Mouse (Mus musculus): ENCODE data around the gene Phip. TPM values are rescaled to one million over a fixed set of nuclear protein-coding genes. Genes with fewer than 3 reads are reported as not detected.

Gene Phip
- polyA plus RNA-seq, 1 experiment from 2014 or later = 71.4 TPM

GRCm38 (mm10) chr9:82861775-82862430 lies 113.4 kb downstream of the Phip start:
- no peaks in the 10 kb centered on the region for H3K9me3 ChIP-seq (replicated peaks)
- no peaks in the 10 kb centered on the region for H3K27me3 ChIP-seq (replicated peaks)
- ATAC-seq (ENCODE audit: low FRiP score) = no peak
- no peaks in the 10 kb centered on the region for H3K36me3 ChIP-seq
- no peak overlapping the region for H3K4me2 ChIP-seq
- no peak overlapping the region for H3K4me3 ChIP-seq (replicated peaks)
- no peak overlapping the region for H3K27ac ChIP-seq (replicated peaks)
- H3K4me1 ChIP-seq = no peaks in the 10 kb centered on the region
- H3K9ac ChIP-seq (replicated peaks) = no peak overlapping the region
- WGBS = 94% methylated on average over 3 of the region's 3 CpGs

GRCm38 (mm10) chr9:82861316-82861715 lies 114.0 kb downstream of the Phip start:
- Histone ChIP-seq H3K4me3 (replicated peaks) (no peak overlapping the region), H3K4me2 (no peak overlapping the region), H3K27me3 (replicated peaks) (no peaks in the 10 kb centered on the region), H3K9me3 (replicated peaks) (no peaks in the 10 kb centered on the region), H3K9ac (replicated peaks) (no peak overlapping the region), H3K36me3 (no peaks in the 10 kb centered on the region), H3K27ac (replicated peaks) (no peak overlapping the region), H3K4me1 (no peaks in the 10 kb centered on the region)
- 85% methylated on average over 4 of the region's 4 CpGs for WGBS
- no peak for ATAC-seq (ENCODE audit: low FRiP score)

- H3K27me3 ChIP-seq (replicated peaks) = no peaks in the 10 kb centered on the region
- ATAC-seq (ENCODE audit: low FRiP score) = no peak
Measured at GRCm38 (mm10) chr9:82860805-82861204, 114.5 kb downstream of the Phip start.

DNA sequence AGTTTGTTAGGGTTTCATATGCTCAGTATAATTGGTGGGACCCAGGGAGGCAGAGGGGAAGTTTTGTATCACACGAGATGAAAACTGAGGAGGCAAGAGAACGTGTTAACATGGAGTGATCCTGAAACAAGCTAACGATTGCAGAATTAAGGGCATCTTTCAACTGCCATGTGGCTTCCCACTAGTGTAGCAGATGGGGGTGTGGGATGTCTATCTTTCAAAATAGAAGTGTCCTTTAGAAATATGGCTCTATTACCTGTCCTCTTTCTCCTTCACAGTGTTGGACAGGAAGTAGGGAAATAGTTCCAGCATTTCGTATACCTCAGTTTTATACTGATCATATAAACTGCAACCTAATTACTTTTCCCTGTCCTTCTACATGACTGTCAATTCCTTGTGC lies 119.1 kb downstream of the Phip start:
- no peaks in the 10 kb centered on the region for H3K9me3 ChIP-seq (replicated peaks)
- no peaks in the 10 kb centered on the region for H3K27me3 ChIP-seq (replicated peaks)
- H3K4me3 ChIP-seq (replicated peaks) = no peak overlapping the region
- no peak overlapping the region for H3K4me2 ChIP-seq
- no peak overlapping the region for H3K9ac ChIP-seq (replicated peaks)
- peaks cover 8% of the 10 kb centered on the region; the same call in 1 of the 2 replicates for H3K4me1 ChIP-seq
- ATAC-seq (ENCODE audit: low FRiP score) = no peak
- no peaks in the 10 kb centered on the region for H3K36me3 ChIP-seq
- 82% methylated on average over 4 of the region's 4 CpGs for WGBS
- H3K27ac ChIP-seq (replicated peaks) = no peak overlapping the region

More at GRCm38 (mm10) chr9:82860805-82861204, 114.5 kb downstream of the Phip start:
- Histone ChIP-seq H3K36me3 (no peaks in the 10 kb centered on the region), H3K4me2 (no peak overlapping the region), H3K9me3 (replicated peaks) (no peaks in the 10 kb centered on the region), H3K27ac (replicated peaks) (no peak overlapping the region), H3K4me3 (replicated peaks) (no peak overlapping the region), H3K9ac (replicated peaks) (no peak overlapping the region), H3K4me1 (no peaks in the 10 kb centered on the region)
- WGBS = 96% methylated on average over 2 of the region's 2 CpGs

GRCm38 (mm10) chr9:82854973-82855614 lies 120.2 kb downstream of the Phip start:
- no peak overlapping the region for H3K27ac ChIP-seq (replicated peaks)
- H3K27me3 ChIP-seq (replicated peaks) = no peaks in the 10 kb centered on the region
- no peak overlapping the region for H3K4me2 ChIP-seq
- H3K9ac ChIP-seq (replicated peaks) = no peak overlapping the region
- 0 out of 2 replicates have a peak, but pooled peaks have one; percentile 43 for ATAC-seq (ENCODE audit: low FRiP score)
- H3K36me3 ChIP-seq = no peaks in the 10 kb centered on the region
- H3K9me3 ChIP-seq (replicated peaks) = no peaks in the 10 kb centered on the region
- WGBS = 18% methylated on average over 3 of the region's 3 CpGs
- peaks cover 8% of the 10 kb centered on the region; the same call in 1 of the 2 replicates for H3K4me1 ChIP-seq
- H3K4me3 ChIP-seq (replicated peaks) = no peak overlapping the region

DNA sequence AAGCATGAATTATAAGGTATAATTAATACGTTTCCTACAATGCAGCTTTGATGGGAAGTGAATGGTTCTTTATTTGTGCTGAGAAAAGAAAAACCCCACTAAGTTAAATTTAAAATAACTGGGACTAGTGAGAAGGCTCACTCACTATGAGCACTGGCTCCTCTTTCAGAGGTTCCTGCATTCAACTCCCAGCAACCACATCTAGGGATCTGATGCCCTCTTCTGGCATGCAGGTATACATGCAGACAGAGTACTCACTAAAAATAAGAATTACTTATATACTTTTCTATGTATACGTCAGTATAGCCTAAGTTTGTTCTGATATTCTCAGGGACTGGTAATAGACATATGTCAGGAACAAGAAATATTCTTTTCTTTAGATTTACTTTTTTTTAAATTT lies 121.3 kb downstream of the Phip start:
- Histone ChIP-seq H3K36me3 (no peaks in the 10 kb centered on the region), H3K4me1 (peaks cover 8% of the 10 kb centered on the region; the same call in 1 of the 2 replicates), H3K4me3 (replicated peaks) (no peak overlapping the region), H3K4me2 (no peak overlapping the region), H3K9ac (replicated peaks) (no peak overlapping the region), H3K27ac (replicated peaks) (no peak overlapping the region), H3K9me3 (replicated peaks) (no peaks in the 10 kb centered on the region), H3K27me3 (replicated peaks) (no peaks in the 10 kb centered on the region)
- no peak for ATAC-seq (ENCODE audit: low FRiP score)
- WGBS = 66% methylated on average over 2 of the region's 2 CpGs

DNA sequence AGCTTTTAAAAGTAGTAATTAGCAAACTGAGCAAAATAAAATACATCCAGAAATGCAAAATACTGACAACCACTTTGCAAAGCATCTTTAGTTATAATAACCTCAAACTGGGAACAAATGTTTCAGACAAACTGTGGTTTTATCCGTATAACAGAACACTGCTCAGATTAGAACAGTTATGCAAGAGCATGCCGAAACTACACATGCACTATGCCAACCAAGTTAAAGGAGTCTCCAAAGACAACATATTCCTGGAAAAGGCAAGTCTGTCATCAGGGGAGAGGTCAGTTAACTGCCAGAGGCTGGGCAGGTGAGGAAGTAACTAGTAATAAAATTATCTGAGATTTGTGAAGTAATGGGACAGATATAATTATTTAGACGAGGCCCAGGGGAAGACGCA lies 132.6 kb downstream of the Phip start:
- Histone ChIP-seq H3K4me3 (replicated peaks) (no peak overlapping the region), H3K36me3 (peaks cover 41% of the 10 kb centered on the region), H3K4me2 (no peak overlapping the region), H3K4me1 (no peaks in the 10 kb centered on the region), H3K27ac (replicated peaks) (no peak overlapping the region), H3K9ac (replicated peaks) (no peak overlapping the region), H3K27me3 (replicated peaks) (no peaks in the 10 kb centered on the region), H3K9me3 (replicated peaks) (no peaks in the 10 kb centered on the region)
- 94% methylated on average over 4 of the region's 4 CpGs for WGBS
- ATAC-seq (ENCODE audit: low FRiP score) = no peak

DNA sequence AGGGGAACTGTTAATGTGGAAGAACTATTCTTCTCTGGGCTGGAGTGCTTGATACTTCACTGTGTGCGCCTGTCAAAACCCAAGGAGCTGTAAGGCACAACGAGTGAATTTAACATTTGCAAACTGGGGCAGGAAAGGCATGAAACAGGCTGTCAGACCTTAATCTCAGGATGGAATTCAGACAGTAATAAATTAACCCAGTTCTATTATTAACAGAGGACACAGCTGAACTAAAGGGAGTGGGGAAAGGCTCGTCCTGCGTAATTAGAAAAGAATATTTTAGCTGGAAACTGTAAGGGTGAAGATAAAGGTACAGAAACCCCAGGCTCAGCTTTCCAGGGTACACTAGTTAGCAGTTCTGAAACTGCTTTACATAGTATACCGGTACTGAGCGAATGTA lies 139.4 kb downstream of the Phip start:
- no peaks in the 10 kb centered on the region for H3K27me3 ChIP-seq (replicated peaks)
- no peak overlapping the region for H3K4me2 ChIP-seq
- no peak overlapping the region for H3K4me3 ChIP-seq (replicated peaks)
- no peak for ATAC-seq (ENCODE audit: low FRiP score)
- no peak overlapping the region for H3K9ac ChIP-seq (replicated peaks)
- no peak overlapping the region for H3K27ac ChIP-seq (replicated peaks)
- WGBS = 48% methylated on average over 6 of the region's 6 CpGs
- H3K4me1 ChIP-seq = peaks cover 19% of the 10 kb centered on the region
- no peaks in the 10 kb centered on the region for H3K9me3 ChIP-seq (replicated peaks)
- peaks cover 17% of the 10 kb centered on the region for H3K36me3 ChIP-seq

GRCm38 (mm10) chr9:82831891-82832290 lies 143.4 kb downstream of the Phip start:
- Histone ChIP-seq H3K36me3 (peaks cover 4% of the 10 kb centered on the region; the same call in 1 of the 2 replicates), H3K4me1 (peaks cover 28% of the 10 kb centered on the region), H3K9ac (replicated peaks) (no peak overlapping the region), H3K4me3 (replicated peaks) (no peak overlapping the region), H3K27ac (replicated peaks) (no peak overlapping the region), H3K4me2 (no peak overlapping the region), H3K9me3 (replicated peaks) (no peaks in the 10 kb centered on the region), H3K27me3 (replicated peaks) (no peaks in the 10 kb centered on the region)
- 70% methylated on average over 4 of the region's 4 CpGs for WGBS
- ATAC-seq (ENCODE audit: low FRiP score) = no peak

DNA sequence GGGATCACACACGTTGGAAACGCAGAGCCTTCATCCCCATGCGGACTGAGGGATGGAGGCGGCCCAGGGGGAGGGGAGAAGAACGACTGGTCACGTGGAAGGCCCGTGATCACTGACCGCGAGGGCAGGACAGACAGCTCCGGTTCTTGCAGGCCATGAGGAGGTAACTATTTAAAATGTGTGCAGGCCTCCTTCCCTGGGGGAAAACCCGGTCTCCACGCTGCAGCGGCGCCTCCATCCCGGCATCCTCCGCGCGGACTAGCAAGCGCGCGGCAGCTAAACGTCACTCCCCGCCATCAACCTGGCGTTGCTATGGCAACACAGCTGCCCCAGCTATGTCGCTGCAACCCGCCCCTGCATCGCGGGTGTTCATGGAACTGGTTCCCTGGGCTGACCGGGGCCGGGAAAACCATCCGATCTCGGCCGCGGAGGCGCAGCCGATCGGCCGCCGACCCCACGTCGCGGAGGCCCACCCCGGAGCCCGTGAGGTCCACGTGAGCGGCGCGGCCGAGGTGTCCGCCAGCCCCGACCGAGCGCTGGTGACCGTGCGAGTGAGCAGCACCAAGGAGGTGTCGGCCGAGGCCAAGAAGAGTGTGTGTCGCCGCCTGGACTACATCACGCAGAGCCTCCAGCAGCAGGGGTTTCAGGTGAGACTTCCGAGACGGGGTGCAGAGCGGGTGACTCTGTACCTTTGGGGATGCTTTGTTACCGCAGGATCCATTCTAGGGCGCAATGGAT lies 145.5 kb downstream of the Phip start:
- WGBS = under 1% methylated on average over 60 of the region's 65 CpGs
- Histone ChIP-seq H3K27ac (replicated peaks) (peak overlapping the region; percentile 92), H3K36me3 (peaks cover 4% of the 10 kb centered on the region; the same call in 1 of the 2 replicates), H3K4me2 (peak overlapping the region; percentile 55), H3K4me3 (replicated peaks) (peak overlapping the region; percentile 68), H3K4me1 (peaks cover 18% of the 10 kb centered on the region), H3K9ac (replicated peaks) (peak overlapping the region; percentile 79), H3K27me3 (replicated peaks) (no peaks in the 10 kb centered on the region), H3K9me3 (replicated peaks) (no peaks in the 10 kb centered on the region)
- ATAC-seq (ENCODE audit: low FRiP score) = peak; percentile 97

DNA sequence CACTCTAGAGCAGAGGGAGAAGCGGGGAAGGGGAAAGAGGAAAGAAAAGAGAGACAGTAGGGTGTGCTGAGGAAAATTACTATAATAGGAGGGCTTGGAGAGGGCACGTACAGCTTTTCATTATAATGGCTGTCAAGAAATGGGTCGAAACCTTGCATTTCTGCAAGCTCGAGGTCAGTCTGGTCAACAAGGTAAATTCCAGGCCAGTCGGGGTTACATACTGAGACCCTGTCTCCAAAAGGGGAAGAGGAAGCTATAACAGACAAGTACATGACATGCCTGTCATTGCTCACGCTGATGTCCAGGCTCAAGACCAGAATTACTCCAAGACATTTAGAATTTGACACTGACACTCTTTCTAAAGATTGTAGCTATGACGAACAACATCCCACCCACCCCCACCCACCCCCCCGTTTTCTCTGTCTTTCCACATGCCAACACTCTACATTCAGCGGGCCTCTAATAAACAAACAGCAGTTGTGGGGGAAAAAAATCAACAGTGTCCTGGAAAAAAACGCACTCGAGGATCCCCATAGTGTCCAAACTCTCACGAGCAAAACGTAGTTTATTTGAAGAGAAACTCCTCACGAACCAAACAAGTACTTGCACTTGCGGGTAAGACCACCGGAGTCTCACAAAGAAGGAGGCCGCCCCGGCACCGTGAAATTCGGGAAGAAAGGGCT lies 146.2 kb downstream of the Phip start, which contains the start of gene Irak1bp1:
Gene Irak1bp1 (plus strand): TSS at position 534 of the 683 bp plus-strand sequence.
- Histone ChIP-seq H3K27ac (replicated peaks) (peak within 1 kb of the TSS; percentile 92), H3K27me3 (replicated peaks) (no peaks in the 10 kb centered on the region), H3K9me3 (replicated peaks) (no peaks in the 10 kb centered on the region), H3K36me3 (peaks cover 4% of the 10 kb centered on the region; the same call in 1 of the 2 replicates), H3K9ac (replicated peaks) (peak within 1 kb of the TSS; percentile 79), H3K4me3 (replicated peaks) (peak within 1 kb of the TSS; percentile 68), H3K4me1 (peaks cover 18% of the 10 kb centered on the region), H3K4me2 (peak within 1 kb of the TSS; percentile 55)
- WGBS = 10% methylated on average over 20 of the region's 20 CpGs
- peak; percentile 20 for ATAC-seq (ENCODE audit: low FRiP score)
